Mouse (Mus musculus): ENCODE data around the gene Yipf1. TPM values are rescaled to one million over a fixed set of nuclear protein-coding genes. Genes with fewer than 3 reads are reported as not detected.
"Not testable (repeated sequence)": the region's sequence is repeated elsewhere in the genome, so short reads cannot be mapped to it uniquely, and the experiment has no call there.

The Yipf1 gene
- polyA plus RNA-seq, 1 experiment from 2014 or later, result 57.3 TPM

DNA sequence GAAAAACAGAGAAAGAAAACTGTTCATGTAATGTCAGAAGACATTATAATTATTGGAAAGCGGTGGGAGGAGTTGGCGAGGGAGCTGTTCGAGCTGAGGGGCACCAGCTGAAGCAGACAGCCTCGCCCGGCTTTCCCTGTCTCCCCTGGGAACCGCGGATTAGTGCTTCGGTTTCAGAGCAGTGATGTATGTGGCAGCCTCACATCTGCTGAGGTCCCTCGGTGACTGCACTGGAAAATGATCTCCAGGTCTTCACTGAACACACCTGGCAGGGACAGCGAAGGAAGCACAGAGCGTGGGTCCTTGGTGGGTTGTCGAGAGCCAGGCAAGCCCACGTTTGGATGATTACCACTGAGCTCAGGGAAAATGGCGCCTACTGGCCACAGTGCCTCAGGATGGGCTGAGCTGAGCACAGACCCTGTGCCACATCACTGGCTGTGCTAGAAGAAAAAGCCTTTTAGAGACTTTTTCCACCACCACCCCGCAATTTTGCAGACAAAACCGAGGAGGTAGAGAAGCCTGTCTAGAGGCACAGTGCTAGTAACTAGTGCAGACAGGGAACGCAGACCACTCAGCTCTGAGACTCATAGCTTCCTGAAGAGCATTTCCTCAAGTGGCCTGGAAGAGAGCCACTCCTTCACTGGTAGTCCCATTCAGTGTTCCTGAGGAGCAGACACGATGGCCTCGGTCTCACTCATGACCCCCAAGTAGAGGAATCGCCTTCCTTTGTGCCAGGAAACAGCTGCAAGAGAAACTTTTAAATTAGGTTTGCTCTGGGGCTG, 34.6 kb downstream of the Yipf1 start:
- Histone ChIP-seq H3K9me3 (ENCODE audit: low read length) (no peaks in the 10 kb centered on the region), H3K36me3 (ENCODE audit: insufficient read depth, low read length) (peaks cover 2% of the 10 kb centered on the region; the same call in 1 of the 2 replicates), H3K27me3 (ENCODE audit: insufficient read depth, low read length) (no peaks in the 10 kb centered on the region), H3K4me2 (replicated peaks; ENCODE audit: low read depth, low read length) (no peak overlapping the region), H3K4me1 (ENCODE audit: insufficient read depth, low read length) (peaks cover 11% of the 10 kb centered on the region), H3K9ac (replicated peaks; ENCODE audit: low read length) (0 out of 2 replicates have a peak overlapping the region, but pooled peaks have one; percentile 17), H3K4me3 (ENCODE audit: low read length) (no peak overlapping the region), H3K27ac (ENCODE audit: low read length) (no peak overlapping the region)
- 65% methylated on average over 20 of the region's 20 CpGs for WGBS
- ATAC-seq (ENCODE audit: low FRiP score, low TSS enrichment), result 0 out of 2 replicates have a peak, but pooled peaks have one; percentile 11

DNA sequence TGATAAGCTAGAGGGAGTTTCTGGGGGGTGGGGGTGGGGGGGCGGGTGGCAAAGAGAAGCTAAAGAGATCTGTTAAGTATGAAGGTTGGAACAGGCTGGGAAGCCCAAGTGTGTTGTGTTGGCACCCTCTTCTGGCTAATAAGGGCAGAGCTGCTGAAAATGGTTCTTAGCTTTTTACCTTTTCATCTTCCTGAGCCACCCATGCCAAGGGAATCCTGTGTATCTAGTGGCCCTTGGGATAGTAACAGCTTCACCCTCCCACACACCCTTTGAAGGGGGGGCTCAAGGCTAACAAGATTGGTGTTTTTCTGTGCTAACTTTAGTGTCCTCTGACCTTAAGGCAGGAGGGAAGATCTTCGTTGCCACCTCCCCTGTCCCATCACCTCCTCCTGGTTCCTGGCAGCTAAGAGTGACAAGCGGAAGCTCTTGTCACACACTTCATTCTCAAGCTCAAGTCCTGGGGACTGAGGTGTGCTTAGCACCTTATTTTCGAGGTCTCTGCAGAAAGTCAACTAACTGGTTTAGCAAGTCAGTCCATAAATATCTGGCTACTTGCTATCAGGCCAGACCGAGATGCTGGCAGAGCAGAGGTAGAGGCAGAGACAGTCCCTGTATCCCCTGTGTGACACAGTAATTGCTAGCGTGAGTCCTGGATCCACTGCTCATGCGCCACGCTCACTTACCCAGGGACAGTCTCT, 35.3 kb downstream of the Yipf1 start:
- Histone ChIP-seq H3K9me3 (ENCODE audit: low read length) (no peaks in the 10 kb centered on the region), H3K4me1 (ENCODE audit: insufficient read depth, low read length) (peaks cover 19% of the 10 kb centered on the region), H3K27me3 (ENCODE audit: insufficient read depth, low read length) (no peaks in the 10 kb centered on the region), H3K27ac (ENCODE audit: low read length) (peak overlapping the region; percentile 55; the same call in 1 of the 2 replicates), H3K4me2 (replicated peaks; ENCODE audit: low read depth, low read length) (no peak overlapping the region), H3K9ac (replicated peaks; ENCODE audit: low read length) (no peak overlapping the region), H3K36me3 (ENCODE audit: insufficient read depth, low read length) (peaks cover 2% of the 10 kb centered on the region; the same call in 1 of the 2 replicates), H3K4me3 (ENCODE audit: low read length) (no peak overlapping the region)
- peak; percentile 42; the same call in 1 of the 2 replicates for ATAC-seq (ENCODE audit: low FRiP score, low TSS enrichment)
- WGBS, result 68% methylated on average over 8 of the region's 8 CpGs

DNA sequence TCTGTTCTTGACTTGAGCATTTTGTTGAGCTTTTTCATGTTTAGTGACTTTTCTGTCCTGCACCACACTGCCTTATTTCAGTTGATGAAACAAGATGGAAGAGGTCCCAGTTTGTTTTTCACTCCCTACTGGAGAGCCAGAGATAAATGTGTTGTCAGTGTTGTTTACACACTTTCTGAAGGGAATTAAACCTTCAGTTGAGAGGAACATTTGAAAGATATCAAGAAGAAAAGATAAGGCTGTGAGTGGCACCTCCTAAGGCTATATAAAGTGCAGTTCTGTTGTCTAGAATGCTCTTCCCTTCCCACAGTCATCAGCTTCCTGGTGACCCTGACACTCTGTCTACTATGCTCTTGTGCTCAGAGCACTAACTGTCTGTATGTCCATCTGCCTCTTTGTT, 37.2 kb downstream of the Yipf1 start:
- Histone ChIP-seq H3K4me2 (replicated peaks; ENCODE audit: low read depth, low read length) (no peak overlapping the region), H3K27me3 (ENCODE audit: insufficient read depth, low read length) (no peaks in the 10 kb centered on the region), H3K27ac (ENCODE audit: low read length) (no peak overlapping the region), H3K4me3 (ENCODE audit: low read length) (no peak overlapping the region), H3K9ac (replicated peaks; ENCODE audit: low read length) (no peak overlapping the region), H3K4me1 (ENCODE audit: insufficient read depth, low read length) (peaks cover 25% of the 10 kb centered on the region), H3K9me3 (ENCODE audit: low read length) (no peaks in the 10 kb centered on the region), H3K36me3 (ENCODE audit: insufficient read depth, low read length) (0 out of 2 replicates have a peak, but pooled peaks cover 2% of the 10 kb centered on the region)
- ATAC-seq (ENCODE audit: low FRiP score, low TSS enrichment), result no peak

DNA sequence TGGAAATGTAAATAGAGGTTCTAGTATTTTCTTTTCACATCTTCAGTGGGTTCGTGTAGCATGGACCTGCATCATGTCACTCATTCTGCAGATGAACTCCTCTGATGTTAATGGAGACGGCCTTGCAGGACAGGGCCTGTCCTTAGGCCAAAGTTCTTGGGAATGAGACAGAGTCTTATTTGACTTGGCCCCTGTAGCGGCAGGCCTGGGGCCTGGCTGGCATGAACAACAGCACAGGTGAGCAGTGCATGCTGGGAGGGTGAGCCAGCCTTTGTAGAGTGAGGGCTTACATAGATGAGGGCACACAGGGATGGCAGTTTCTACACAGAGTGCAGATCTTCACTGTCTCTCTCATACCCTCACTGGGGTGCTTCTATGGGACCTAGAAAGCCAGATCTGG, 39.4 kb downstream of the Yipf1 start:
- peaks cover 24% of the 10 kb centered on the region for H3K4me1 ChIP-seq (ENCODE audit: insufficient read depth, low read length)
- H3K9ac ChIP-seq (replicated peaks; ENCODE audit: low read length), result no peak overlapping the region
- no peaks in the 10 kb centered on the region for H3K9me3 ChIP-seq (ENCODE audit: low read length)
- 0 out of 2 replicates have a peak, but pooled peaks cover 2% of the 10 kb centered on the region for H3K36me3 ChIP-seq (ENCODE audit: insufficient read depth, low read length)
- H3K4me2 ChIP-seq (replicated peaks; ENCODE audit: low read depth, low read length), result no peak overlapping the region
- no peaks in the 10 kb centered on the region for H3K27me3 ChIP-seq (ENCODE audit: insufficient read depth, low read length)
- WGBS, result 82% methylated on average over 3 of the region's 3 CpGs
- H3K4me3 ChIP-seq (ENCODE audit: low read length), result no peak overlapping the region
- H3K27ac ChIP-seq (ENCODE audit: low read length), result peak overlapping the region; percentile 84
- ATAC-seq (ENCODE audit: low FRiP score, low TSS enrichment), result no peak

DNA sequence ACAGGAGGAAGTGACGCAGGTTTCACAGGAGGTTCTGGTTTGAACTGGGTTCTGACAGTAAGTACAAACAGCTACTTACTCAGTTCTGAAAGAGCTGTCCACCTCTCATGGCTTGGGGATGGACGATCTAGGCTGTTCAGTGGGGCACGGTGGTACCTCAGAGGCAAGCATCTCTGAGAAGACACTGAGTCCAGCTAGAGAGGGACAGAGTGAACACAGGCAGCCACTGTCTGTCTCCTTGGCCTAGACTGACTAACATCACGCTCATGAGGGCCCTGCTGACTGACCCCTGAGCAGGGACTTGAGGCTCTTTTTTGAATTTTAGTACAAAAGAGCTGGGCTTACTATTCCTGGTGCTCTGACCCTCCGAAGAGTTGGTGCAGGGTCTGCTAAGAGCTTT, 40.0 kb downstream of the Yipf1 start:
- H3K27me3 ChIP-seq (ENCODE audit: insufficient read depth, low read length), result no peaks in the 10 kb centered on the region
- no peak overlapping the region for H3K4me2 ChIP-seq (replicated peaks; ENCODE audit: low read depth, low read length)
- H3K4me3 ChIP-seq (ENCODE audit: low read length), result no peak overlapping the region
- 44% methylated on average over 5 of the region's 5 CpGs for WGBS
- 0 out of 2 replicates have a peak, but pooled peaks cover 3% of the 10 kb centered on the region for H3K36me3 ChIP-seq (ENCODE audit: insufficient read depth, low read length)
- H3K9ac ChIP-seq (replicated peaks; ENCODE audit: low read length), result peak overlapping the region; percentile 12; the same call in 1 of the 2 replicates
- peak; percentile 37 for ATAC-seq (ENCODE audit: low FRiP score, low TSS enrichment)
- no peaks in the 10 kb centered on the region for H3K9me3 ChIP-seq (ENCODE audit: low read length)
- peaks cover 18% of the 10 kb centered on the region for H3K4me1 ChIP-seq (ENCODE audit: insufficient read depth, low read length)
- H3K27ac ChIP-seq (ENCODE audit: low read length), result peak overlapping the region; percentile 84

DNA sequence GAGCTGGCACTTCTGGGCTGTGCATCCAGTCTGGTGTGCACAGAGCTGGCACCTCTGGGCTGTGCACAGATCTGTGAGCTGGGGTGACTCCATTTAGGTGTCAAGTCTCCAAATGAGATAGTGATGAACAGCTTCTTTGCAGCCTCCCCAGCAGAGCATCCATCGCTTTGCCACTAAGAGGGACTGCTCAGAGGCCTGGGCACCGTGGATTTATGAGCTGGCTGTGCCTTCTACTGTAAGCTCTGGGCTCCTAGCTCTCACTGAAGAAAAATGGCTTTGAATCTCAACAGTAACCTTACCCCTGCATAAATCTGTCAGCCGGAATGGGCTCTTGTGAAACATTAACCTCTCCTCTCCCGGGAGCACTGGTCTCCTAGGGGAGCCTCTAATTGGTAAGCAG, 40.4 kb downstream of the Yipf1 start:
- Histone ChIP-seq H3K4me2 (replicated peaks; ENCODE audit: low read depth, low read length) (no peak overlapping the region), H3K27ac (ENCODE audit: low read length) (peak overlapping the region; percentile 84), H3K4me3 (ENCODE audit: low read length) (no peak overlapping the region), H3K4me1 (ENCODE audit: insufficient read depth, low read length) (peaks cover 18% of the 10 kb centered on the region), H3K27me3 (ENCODE audit: insufficient read depth, low read length) (no peaks in the 10 kb centered on the region), H3K36me3 (ENCODE audit: insufficient read depth, low read length) (0 out of 2 replicates have a peak, but pooled peaks cover 3% of the 10 kb centered on the region), H3K9ac (replicated peaks; ENCODE audit: low read length) (peak overlapping the region; percentile 12; the same call in 1 of the 2 replicates), H3K9me3 (ENCODE audit: low read length) (no peaks in the 10 kb centered on the region)
- 6% methylated on average over 4 of the region's 4 CpGs for WGBS
- peak; percentile 93 for ATAC-seq (ENCODE audit: low FRiP score, low TSS enrichment)

DNA sequence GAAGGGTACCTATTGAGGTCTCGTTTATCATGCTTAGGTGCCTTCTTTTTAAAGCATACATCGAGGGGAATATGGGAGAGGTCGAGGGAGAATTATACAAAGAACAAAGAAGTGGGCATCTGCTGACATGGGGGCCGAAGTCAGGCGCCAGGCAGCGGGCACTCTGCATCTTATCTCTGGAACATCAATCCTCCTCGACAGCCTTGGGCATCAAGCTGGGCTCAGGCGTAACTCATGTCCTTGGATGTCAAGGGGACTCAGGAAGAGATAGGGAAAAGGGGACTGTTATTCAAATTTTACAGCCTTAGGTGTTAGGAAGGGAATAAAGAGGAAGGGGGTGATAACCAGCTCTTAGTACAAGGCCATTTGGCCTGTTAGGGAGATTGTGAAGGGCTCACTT, 43.0 kb downstream of the Yipf1 start:
- H3K4me2 ChIP-seq (replicated peaks; ENCODE audit: low read depth, low read length); H3K9me3 ChIP-seq (ENCODE audit: low read length); H3K4me3 ChIP-seq (ENCODE audit: low read length); H3K27ac ChIP-seq (ENCODE audit: low read length); ATAC-seq (ENCODE audit: low FRiP score, low TSS enrichment); H3K36me3 ChIP-seq (ENCODE audit: insufficient read depth, low read length); H3K27me3 ChIP-seq (ENCODE audit: insufficient read depth, low read length); H3K9ac ChIP-seq (replicated peaks; ENCODE audit: low read length): not testable (repeated sequence)
- peaks cover 18% of the 10 kb centered on the region for H3K4me1 ChIP-seq (ENCODE audit: insufficient read depth, low read length)
- WGBS, result 45% methylated on average over 8 of the region's 8 CpGs

DNA sequence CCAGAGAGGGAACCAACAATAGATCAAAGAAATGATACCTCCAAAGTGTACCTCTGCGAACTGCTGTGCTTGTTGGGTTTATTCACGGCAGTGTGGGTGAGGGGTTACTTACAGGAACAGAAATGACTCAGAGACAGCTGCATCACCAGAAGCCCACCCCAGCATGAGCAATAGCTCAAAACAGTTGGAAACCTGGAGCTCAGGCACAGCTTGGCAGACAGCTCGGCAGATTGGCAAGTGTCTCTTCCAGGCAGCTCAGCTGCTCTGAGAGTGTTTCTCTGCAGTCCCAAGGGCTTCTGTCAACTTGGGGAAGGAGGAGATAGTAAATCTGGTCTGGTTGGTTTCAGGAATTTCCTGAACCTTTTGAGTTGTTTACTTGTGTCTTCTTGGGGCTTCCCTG, 44.3 kb downstream of the Yipf1 start:
- no peak for ATAC-seq (ENCODE audit: low FRiP score, low TSS enrichment)
- no peaks in the 10 kb centered on the region for H3K27me3 ChIP-seq (ENCODE audit: insufficient read depth, low read length)
- H3K9ac ChIP-seq (replicated peaks; ENCODE audit: low read length), result no peak overlapping the region
- H3K36me3 ChIP-seq (ENCODE audit: insufficient read depth, low read length), result 0 out of 2 replicates have a peak, but pooled peaks cover 3% of the 10 kb centered on the region
- H3K27ac ChIP-seq (ENCODE audit: low read length), result no peak overlapping the region
- peaks cover 17% of the 10 kb centered on the region for H3K4me1 ChIP-seq (ENCODE audit: insufficient read depth, low read length)
- no peaks in the 10 kb centered on the region for H3K9me3 ChIP-seq (ENCODE audit: low read length)
- no peak overlapping the region for H3K4me2 ChIP-seq (replicated peaks; ENCODE audit: low read depth, low read length)
- WGBS, result 73% methylated on average over 3 of the region's 3 CpGs
- no peak overlapping the region for H3K4me3 ChIP-seq (ENCODE audit: low read length)

DNA sequence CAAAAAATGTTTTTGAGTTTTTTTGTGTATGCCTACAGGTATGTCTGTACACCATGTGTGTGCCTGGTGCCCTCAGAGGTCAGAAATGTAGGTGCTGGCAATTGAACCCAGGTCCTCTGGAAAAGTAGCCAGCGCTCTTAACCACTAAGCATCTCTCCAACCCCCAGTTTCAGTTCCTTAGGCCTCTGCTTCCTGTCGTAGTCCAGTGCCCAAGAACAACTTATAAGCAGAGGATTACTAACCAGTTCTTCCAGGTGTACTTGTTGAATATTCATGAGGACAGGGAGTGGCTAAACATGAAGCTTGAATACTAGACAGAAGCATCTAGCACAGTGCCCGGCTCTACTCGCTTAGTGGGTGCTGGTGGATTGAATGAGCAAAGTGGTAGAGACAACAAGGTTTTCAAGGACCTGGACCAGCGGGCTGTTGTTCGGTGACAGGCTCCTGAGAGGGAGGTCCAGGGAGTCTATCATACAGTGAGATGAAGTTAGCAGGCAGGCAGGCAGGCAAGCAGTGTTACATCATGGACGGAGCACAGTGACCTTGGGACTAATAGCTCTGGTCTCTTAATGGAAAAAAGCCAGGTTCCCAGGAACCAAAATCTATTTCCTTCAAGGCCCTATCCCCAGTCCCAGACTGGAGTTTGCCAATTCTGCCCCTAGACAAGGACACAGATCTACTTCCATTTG, 46.4 kb downstream of the Yipf1 start:
- Histone ChIP-seq H3K36me3 (ENCODE audit: insufficient read depth, low read length) (0 out of 2 replicates have a peak, but pooled peaks cover 3% of the 10 kb centered on the region), H3K4me2 (replicated peaks; ENCODE audit: low read depth, low read length) (no peak overlapping the region), H3K27me3 (ENCODE audit: insufficient read depth, low read length) (no peaks in the 10 kb centered on the region), H3K27ac (ENCODE audit: low read length) (peak overlapping the region; percentile 76), H3K4me3 (ENCODE audit: low read length) (no peak overlapping the region), H3K9ac (replicated peaks; ENCODE audit: low read length) (no peak overlapping the region), H3K9me3 (ENCODE audit: low read length) (no peaks in the 10 kb centered on the region), H3K4me1 (ENCODE audit: insufficient read depth, low read length) (no peaks in the 10 kb centered on the region)
- whole genome bisulfite sequencing, result 65% methylated on average over 7 of the region's 7 CpGs
- ATAC-seq (ENCODE audit: low FRiP score, low TSS enrichment), result peak; percentile 67
